Mouse (Mus musculus): Measurements from ENCODE around the gene Mrgprg.

The Mrgprg gene

GRCm38 (mm10) chr7:143755357-143756124 lies 11.3 kb downstream of the Mrgprg start:
- no peak for DNase-seq (ENCODE audit: inconsistent ontology term)

DNA sequence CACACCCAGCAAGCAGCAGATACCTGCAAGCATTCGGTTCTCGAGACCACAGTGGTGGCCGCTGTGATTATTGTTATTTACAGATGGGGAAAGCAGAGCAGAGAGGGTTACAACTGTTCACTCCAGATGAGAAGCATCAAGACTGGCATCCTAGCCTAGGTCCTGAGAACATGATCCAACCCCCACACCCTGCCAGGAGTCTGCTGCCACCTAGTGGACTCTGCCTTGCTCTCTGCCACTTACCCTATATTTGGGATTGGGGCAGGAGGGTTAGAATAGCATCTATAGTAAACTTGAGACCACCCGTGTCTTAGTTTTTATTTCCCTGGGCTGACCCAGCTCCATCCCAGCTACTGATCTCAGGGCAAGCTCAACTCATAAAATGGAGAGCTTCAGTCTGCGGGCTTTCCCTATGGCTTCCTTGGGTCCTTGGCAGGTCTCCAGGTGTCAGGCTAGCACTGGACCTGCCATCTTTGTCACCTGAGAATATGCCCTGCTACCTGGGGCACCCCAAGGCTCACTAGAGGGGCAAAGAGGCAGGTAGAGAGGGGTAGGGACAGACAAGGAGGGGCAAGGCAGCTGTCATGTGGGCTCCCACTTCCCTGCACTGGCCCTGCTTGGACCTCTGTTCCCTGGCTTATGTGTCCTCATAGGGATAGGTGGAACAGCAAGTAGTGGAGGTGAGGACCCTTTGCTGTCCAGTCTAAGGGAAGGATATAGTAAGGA lies 12.6 kb downstream of the Mrgprg start:
- peak; percentile 38 for DNase-seq (ENCODE audit: inconsistent ontology term)

DNA sequence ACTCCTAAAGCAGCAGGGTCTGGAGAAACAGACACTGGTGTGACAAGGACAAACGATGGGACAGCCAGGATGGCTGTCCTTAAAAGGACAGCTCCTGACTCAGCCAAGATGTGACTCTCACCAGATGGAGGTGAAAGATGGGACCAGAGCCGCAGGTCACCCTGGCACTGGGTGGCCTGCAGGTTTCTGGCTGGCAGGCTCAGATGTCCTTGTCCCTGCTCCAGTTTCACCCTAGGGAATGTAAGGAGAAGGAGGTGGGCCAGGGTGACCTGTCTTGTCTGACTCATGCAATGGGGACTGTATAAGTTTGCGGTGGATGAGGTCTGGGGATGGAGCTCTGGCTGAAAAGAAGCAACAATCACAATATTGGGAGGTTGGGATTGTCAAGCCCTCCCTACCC lies 14.2 kb downstream of the Mrgprg start:
- no peak for DNase-seq (ENCODE audit: inconsistent ontology term)

DNA sequence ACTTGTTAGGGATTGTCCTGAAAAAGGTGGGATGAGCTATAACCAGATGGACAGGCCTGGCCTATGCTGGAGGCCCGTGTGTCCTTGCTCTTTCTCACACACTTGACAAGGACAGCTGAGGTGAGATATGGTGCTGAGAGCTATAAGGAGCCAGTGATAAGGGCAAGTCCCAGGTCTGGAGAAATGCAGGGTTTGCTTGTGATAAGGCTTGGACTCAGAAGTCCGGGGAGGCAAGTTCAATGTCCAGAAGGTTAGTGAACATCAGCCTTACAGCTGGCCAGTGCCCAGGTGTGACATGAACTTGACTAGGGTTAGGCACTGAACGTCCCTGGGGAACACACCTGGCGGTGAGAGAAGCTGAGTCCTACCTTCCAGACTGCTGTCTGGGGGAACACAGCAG lies 14.7 kb downstream of the Mrgprg start:
- no peak for DNase-seq (ENCODE audit: inconsistent ontology term)

- DNase-seq (ENCODE audit: inconsistent ontology term), result no peak
Observed at GRCm38 (mm10) chr7:143751380-143751779, 15.4 kb downstream of the Mrgprg start.

DNA sequence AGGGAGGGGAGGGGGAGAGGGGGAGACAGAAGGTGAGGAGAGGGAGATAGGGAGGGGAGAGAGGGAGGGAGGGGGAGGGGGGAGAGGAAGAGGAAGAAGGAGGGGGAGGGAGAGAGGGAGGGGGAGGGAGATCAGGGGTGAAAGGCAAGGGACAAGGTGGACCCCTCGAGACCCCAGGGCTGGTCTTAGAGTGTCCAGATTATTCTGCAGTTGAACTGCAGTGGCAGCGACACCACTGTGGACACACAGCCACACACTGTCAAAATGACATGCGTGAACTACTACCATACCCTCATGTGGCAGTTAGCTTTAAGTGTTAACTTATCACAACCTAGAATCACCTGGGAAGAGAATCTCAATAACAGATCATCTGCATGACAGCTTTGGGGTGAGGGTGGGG lies 17.7 kb downstream of the Mrgprg start:
- no peak for DNase-seq (ENCODE audit: inconsistent ontology term)

GRCm38 (mm10) chr7:143748041-143748868 lies 18.5 kb downstream of the Mrgprg start:
- DNase-seq (ENCODE audit: inconsistent ontology term), result peak; percentile 91

DNA sequence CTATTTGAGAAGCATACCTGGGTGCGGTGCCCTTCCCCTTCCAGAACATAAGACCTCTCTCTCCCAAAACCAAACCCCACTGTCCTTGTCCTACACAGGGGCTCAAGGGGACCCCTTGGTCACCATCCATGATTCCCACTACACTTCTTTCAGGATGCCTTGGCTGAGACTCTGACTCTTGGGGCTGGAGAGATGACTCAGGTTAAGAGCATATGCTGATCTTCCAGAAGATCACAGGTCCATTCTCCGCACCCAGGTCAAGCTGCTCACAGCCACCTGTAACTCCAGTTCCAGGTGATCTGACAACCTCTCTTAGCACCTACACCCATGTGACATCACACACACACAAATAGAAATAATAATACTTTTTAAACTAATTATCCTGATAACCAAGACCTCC lies 26.1 kb downstream of the Mrgprg start:
- DNase-seq (ENCODE audit: inconsistent ontology term), result no peak

DNA sequence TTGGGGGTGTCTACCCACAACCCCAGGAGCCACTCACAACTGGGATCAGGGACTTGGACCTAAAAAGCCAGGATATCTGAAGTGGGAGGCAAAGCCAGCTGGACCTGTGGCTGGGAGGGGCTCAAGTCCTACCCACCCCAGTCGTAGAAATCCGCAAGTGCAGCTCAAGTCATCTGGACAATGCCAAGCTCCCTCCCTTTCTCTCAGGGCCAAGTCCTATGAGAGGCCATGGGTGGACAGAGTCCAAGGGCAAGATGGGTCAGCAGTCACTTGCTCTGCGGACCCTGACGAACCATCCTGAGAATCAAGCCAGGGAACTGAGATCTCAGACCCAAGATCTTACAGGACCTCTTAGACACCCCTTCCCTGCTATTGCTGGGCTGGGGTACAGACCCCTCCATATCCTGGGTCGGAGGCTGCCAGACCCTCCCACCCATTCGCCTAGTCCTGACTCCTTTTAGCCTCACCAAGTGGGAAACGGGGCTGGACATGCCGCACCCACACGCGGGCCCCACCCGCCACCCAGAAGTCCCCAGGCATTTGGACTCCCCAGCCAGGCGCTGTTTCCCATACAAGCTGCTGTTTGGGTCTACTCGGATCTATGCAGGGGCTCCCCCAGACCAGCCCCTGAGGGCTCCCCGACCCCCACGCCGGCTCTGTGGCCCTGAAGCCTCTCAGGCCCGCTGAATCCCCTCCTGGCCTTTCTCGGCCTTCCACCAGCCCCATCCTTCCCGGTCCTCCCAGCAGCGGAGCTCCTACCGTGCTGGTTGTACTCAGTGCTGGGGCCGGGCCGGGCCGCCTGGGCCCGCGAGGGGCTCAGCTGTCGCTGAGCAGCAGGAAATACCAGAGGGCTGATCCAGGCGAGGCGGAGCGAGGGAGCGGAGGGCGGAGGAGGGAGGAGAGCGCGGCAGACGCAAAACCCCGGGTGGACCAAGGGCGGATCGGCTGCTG lies 27.0 kb downstream of the Mrgprg start:
- DNase-seq (ENCODE audit: inconsistent ontology term), result peak; percentile 93

GRCm38 (mm10) chr7:143738601-143739006 lies 28.2 kb downstream of the Mrgprg start:
- peak; percentile 48 for DNase-seq (ENCODE audit: inconsistent ontology term)

GRCm38 (mm10) chr7:143738194-143738593 lies 28.6 kb downstream of the Mrgprg start:
- no peak for DNase-seq (ENCODE audit: inconsistent ontology term)

DNA sequence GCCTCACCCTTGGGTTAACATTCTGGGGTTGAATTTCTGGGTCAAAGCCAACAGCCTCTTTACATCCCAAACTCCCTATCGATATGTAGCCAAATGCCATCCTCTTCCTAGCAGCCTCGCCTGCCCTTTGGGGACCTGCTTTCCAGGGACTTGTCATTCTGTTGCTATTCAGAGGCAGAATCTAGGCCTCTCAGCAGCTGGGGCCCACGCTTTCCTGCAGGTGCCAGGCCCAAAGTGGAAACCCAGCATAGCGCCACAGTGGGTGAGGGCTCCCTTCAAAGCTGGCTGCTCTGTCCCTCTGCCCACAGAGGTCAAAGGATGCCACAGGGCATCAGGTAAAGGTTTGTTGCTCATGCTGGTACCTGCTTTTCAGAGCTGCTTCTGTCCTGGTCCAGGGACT lies 33.0 kb downstream of the Mrgprg start:
- DNase-seq (ENCODE audit: inconsistent ontology term), result no peak

DNA sequence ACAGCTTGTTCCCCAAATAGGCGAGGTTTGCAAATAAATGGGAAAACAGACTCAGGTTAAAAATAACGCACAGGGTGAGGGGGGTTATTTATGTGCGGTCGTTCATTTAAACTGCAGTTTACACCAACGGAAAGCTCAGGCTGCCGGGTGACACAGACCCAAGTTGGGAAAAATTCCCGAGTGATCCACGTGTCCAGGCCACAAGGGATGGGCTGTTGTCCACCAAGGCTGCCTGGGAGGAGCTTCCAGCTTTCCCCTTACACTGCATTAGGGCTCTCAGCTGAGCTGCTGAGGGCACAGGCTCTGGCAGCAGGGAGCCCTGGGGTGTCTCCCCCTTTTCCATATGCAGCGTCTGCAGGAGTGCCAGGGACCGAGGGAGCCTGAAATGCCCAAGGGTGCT lies 36.9 kb downstream of the Mrgprg start:
- DNase-seq (ENCODE audit: inconsistent ontology term), result peak; percentile 52

DNA sequence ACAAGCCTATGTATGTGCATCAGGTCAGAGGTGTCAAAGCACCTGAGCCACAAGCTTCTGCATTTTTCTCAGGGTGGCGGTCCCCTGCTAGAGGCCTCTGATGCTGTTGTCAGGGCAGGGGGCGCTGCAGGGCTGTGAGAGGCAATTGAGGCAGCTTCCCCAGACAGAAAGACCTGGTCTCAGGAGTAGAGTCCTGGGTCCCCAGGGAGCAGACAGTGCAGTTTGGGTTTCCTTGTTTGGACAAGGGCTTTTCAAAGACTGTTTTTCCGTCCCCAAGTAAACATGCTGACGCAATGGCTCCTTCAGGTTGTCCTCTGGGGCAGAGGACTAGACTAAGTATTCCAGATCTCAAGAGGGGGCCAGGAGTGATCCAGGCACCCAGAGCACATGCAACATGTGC lies 40.4 kb downstream of the Mrgprg start:
- DNase-seq (ENCODE audit: inconsistent ontology term), result no peak

DNA sequence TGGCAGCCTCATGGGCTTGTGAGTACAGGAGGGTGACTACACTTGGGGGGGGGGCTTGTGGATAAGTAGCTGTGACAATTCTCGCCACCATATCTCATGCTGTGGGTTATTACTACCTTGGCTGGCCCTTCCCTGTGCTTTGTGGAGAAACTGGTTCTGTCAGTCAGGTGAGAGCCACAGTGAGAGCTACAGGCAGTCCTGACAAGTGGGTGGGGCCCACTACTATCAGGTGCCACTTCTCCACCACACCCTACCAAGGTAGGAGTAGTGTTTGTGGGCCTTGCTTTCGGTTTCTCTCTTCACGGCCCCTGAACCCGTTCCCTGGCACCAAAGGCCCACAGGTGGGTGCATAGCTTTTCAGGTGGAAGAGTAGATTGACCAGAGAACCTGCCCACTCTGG lies 43.0 kb downstream of the Mrgprg start:
- no peak for DNase-seq (ENCODE audit: inconsistent ontology term)

DNA sequence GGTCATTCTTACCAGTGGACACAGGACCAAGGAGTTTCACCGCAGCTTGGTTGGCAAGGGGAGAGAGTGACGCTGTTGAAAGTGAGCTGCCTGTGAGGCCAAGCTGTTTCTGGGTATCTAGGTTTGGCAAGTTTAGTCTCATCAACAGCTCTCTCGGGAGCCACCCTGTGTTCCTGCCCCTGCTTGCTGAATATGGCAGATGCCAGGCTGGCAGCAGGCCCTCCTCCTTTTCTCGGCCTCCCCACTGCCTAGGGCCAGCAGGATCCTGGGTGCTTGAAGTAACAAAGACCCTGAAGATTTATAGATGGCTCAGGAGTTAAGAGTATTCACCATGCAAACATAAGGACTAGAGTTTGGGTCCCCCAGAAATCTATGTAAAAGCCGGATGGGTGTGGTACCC lies 44.1 kb downstream of the Mrgprg start:
- DNase-seq (ENCODE audit: inconsistent ontology term), result no peak

GRCm38 (mm10) chr7:143717811-143718210 lies 49.0 kb downstream of the Mrgprg start:
- DNase-seq (ENCODE audit: inconsistent ontology term), result peak; percentile 74

Data from Muller cell, postnatal 12 days (primary cell).